Mouse (Mus musculus) cerebellum, adult 11-12 months (tissue): ENCODE measurements at regions not wholly inside any gene's neighbourhood (a gene's known extent, or its start where the extent isn't known, plus 50 kb on each side); places are given as distances from the start of the nearest gene placed in this dataset.
"Not testable (repeated sequence)": the region's sequence is repeated elsewhere in the genome, so short reads cannot be mapped to it uniquely, and the experiment has no call there.

Experiments used
- DNase-seq: peaks from one replicate; pipeline ENCODE4 v3.0.0; 2022

DNA sequence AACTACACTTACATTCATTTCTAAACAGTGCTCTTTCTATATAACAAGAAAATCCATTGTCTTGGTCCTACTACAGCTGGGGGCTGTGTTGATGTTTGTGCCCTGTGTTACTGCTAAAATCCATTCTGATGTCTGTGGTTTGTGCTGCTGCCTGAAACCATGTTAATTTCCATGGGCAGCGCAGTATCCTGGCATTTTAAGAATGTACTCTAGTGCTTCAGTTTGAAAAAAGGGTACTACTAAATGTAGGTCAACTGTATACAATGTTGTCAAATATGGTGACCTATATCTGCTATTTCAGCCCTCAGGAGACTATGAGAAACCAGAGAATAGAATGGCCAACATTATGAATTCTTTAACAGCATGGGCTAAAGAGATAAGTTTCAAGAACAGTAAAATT is 1052.2 kb downstream of the Hace1 start:
- no peak for DNase-seq

DNA sequence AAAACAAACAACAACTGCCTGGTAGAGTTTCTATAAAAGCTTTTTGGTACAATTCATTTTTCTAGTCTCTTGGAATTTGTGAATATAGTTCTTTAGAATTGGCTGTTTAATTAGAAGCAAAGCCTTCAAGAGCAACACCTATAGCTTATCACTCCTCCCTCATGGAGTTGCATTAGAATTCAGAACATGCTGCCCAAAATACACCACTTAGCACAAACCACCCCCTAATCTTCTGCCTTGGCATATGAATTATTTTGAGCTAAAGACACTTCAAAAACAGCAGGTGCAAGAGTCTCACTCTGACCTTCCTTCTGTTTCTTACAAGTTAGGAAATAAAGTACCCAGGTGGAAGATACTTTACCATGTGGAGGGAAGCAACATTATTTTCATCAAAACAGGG is 1085.4 kb downstream of the Hace1 start:
- DNase-seq, result no peak

DNA sequence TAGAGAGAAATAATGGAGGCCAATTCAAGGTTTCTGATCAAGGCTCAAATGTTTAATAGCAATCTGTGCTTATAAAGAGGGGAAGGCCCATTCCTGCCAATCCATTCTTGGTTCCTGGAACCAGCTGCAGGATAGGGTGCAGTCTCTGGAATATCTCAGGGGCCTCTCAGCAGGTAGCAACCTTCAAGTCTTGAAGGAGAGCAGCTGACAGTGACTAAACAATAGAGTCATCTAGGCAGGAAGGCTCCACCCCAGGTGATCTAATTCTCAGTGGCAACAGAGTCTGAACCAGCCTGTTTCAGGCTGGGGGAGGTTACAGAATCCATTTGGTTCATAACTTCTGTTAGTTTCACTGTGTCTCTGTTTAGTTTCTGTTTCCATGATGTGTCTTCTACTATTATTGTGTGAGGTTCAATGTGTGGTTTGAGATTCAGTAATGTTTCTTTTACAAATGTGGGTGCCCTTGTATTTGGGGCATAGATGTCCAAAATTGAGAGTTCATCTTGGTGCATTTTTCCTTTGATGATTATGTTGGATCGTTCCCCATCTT is 1112.3 kb downstream of the Hace1 start:
- DNase-seq, result not testable (repeated sequence)

DNA sequence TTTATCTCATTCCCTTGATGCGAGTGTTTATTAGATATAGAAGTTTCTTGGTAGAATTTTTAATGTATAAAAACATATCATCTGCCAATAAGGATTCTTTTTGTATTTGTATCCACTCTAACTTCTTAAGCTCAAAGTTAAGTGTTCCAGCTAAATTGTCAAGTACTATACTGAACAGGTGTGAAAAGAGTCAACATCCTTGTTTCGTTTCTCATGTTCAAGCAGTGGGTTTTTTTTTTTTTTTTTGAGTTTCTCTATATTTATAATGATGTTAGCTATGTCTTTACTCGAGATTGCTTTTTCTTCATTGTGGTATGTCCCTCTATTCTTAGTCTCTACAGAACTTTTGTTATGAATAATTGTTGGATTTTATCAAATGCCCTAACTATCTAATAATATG is 1115.0 kb downstream of the Hace1 start:
- DNase-seq, result no peak

DNA sequence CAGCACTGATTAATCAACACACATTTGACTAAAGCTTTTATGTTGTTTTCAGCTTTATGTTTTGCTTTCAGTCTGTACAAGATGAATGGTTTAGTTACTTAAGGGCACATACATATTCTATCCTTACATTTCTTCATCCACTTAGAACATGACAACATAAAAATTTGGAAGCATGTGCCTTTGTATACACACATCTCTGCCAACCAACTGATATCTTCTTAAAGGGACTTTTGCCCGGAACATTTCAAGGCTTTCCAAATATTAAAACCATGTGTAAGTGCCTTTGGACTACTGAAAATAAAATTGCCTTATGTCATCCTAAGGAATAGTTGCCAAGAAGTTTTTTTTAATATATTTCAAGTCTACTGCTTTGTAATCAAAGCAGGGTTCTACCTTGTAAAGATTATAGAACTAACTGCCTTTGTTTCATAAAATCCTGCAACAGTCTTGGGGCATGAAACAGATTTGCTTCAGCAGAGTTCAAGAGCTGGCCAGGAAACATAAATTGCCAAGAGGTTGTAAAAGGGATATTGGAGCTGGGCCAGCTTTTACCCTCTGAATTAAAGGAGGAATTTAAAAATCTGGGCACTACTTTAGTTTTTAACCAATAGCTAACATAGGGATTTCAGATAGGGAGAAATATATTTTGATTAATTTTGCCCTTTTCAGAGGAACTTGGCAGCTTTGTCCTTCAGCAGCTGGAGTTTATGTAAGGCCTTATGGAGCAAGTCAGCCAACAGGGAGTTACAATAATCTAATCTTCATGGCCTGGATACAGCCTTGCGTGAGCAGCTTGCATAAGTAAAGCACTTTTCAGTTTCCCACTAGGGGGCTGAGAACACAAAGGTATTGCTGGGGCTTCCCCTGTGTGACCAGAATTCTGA is 1120.0 kb downstream of the Hace1 start:
- peak; percentile 28 for DNase-seq

DNA sequence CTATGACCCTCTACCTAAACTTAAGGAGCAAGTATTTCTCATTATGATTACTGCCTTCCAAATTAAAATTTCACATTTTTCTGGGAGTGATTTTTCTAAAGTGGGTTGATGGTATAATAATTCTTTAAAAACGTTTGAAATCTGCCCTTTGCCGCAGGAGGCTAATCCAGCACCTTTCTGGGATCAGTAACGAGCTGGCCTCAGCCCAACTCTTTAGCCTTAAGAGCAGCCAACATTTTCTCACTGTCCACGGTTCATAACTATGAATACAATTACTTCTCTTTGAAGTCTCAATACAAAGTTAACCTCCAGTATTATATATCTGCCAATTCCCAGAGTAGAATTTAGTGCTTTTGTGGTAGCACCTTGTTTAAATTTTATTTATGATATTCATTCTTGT is 1123.6 kb downstream of the Hace1 start:
- no peak for DNase-seq

DNA sequence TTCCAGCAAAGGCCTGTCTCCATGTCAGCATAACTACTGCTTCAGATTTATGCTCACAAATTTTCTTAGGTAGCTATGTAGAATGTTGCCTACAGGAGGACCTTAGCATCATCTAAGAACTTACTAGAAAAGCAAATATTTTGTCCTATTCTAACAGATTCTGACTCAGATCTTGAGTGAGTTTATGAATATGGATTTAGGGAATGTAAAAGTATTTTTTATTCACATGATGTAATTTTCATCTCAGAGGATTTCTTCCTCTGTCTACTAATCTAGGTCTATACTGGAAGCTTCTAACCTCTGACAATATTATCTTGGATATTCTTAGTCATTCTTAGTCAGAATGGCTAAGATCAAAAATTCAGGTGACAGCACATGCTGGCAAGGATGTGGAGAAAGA is 1130.4 kb downstream of the Hace1 start:
- not testable (repeated sequence) for DNase-seq

DNA sequence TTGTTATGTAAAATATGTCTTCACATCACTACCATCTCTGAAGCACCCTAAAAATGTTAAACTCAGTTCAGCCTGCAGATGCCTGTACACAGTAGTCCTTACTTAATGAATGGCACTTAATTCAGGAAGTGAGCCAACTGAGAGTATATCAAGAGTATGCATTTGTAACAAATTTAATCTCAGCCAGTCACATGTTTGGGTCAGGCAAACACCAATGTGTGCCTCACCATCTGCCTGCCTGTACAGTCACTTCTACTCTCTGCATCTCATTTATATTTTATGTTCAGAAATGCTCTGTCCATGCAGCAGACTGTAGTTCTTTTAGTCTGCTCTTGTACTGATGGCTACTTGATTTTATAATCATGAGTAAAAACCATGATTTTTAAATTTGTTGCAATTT is 1135.1 kb downstream of the Hace1 start:
- DNase-seq, result no peak

DNA sequence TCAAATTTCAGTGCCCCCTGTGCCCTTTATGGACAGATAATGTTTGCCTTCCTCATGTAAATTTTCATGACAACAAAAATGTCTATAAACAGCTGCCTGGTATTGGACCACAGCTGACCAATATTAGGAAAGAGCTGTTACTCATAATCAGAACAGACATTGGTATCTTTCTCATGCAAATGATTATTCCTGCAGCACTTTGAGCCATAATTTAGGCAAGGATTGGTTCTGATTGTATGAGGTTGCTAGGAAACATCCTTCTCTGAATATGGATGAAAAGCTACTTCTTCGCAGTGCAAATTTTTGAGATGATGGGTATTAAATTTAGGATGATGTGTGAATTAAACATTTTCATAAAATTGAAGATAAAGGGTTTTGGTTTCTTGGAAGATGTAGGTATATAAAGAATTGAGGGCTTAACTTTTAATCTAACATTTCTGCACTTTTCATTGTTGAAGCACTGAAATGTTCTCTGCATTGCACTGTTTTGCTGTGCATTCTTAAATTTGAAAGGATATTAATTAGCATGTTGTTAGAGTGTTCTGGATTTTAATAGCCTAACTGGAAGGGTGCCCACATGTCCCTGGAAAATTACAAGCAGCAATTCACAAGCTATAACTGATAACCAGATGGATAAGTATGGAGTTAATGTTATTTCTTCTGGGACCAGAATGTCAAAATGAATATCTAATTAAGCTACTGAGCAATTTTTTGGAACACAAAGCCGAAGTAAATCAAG is 1140.9 kb downstream of the Hace1 start:
- DNase-seq, result no peak

DNA sequence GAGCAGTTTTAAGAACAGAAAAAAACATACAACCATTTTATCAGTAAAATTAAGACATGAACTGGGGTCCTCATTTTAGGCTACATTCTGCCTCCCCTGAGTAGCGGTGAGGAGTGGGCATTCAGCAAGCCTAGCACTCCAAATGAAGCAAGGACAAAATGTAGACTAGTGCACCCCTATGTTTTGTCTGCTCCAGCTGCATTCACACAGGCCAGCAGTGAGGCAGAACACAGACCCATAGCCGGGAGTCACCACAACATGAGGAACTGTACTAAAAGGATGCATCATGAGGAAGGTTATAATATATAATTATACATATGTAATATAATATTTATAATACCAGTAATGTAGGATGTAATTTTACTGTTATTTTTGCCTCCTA is 1141.5 kb downstream of the Hace1 start:
- DNase-seq, result no peak

DNA sequence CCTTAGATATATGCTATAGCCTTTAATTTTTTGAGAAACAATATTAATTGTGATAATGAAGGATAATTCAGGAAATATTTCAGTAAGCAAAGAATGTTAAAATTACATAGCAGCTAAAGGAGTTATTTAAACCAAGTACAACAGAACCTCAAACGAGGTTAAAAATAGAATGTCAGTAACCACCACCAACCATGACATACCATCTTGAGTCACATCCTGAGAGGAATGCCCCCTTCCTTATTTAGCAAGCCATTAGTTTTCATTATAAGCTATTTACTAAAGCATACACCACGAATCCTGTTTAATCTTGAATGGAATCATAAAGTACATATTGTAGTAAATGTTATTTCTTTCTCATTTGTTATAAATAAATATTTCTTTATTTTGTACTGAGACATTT is 1146.0 kb downstream of the Hace1 start:
- no peak for DNase-seq

DNA sequence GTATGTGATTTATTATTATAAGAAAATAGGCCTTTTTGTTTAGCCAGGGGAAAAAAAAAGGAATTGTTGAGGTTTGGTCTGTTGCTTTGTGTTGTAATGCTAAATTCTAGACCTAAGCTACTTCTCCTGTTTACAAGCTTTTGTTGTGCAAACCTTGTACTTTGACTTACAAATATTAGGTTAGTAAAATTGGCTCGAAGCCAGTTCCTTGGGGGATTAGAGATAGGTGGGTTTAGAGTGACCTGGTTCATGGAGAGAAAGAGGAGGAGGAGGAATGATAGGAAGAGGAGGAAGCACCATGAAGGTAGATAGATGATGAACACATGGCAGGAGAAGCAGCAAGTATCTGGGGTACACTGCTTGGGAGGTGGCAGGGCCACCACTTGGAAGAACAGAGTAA is 1153.0 kb downstream of the Hace1 start:
- no peak for DNase-seq

DNA sequence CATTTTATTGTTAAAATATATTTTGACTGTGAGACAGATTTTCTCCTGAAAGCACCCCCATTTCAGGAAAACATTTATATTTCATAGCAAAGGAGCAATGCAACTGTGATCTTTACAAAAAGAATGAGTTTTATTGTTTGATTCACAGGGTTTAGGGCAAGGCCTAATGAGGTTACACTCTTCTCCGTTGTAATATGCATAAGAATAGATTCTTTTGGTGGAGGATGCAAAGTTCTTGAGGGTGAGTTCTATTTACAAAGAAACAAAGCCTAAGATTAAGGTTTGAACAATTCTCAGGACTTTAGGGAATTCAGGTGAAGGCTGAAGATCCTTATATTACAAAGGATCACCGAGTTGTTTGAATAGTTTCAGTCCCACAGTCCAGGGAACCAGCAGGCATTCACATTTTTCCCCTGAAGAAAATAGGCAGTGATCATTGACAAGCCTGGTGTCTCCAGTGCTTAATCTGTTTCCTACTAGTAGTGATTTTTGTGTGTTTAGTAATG is 1156.2 kb downstream of the Hace1 start:
- DNase-seq, result no peak

DNA sequence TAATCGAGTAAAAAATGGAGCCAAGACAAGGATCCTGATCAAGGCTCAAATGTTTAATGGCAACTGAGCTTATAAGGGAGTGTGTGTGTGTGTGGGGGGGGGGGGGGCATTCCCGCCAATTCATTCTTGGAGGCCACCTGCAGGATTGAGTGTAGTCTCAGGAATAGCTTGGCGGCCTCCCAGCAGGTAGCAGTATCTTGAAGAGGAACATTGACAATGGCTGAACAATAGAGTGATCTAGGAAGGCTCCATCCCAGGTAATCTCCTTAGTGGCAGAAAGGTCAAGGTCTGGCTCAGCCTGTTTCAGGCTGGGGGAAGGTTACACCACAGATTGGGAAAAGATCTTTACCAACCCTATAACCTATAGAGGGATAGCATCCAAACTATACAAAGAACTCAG is 1163.5 kb downstream of the Hace1 start:
- DNase-seq, result no peak

DNA sequence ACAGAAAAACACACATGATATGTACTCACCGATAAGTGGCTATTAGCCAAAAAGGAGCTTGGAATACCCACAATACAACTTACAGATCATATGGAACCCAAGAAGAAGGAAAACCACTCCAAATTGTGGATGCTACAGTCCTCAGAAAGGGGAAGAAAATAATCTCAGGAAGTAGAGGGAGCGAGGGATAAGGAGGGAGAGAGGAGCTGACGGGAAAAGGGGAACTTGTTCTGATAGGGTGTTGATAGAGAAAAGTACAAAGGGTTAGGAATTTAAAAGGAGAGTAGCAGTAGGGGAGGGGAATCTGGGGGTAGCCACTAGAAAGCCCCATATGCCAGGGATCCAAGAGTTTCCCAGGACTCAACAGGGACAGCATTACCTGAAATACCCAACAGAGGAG is 1164.5 kb downstream of the Hace1 start:
- no peak for DNase-seq

DNA sequence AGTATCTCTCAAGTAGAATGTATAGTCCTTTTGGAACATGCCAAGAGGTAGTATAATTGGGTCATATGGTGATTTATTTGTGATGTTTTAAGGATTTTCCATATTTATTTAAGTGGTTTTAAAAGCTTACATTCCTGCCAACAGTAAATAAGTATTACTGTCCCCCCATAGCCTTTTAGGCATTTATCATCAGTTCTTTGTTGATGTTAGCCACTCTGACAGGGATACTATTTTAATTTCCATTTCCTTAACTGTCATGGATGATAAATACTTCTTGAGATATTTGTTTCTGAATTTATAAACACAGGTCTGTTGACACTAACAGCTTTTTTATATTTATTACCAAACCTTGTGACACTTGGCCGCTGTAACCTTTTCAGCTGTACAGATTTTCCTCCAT is 1183.3 kb downstream of the Hace1 start:
- no peak for DNase-seq

DNA sequence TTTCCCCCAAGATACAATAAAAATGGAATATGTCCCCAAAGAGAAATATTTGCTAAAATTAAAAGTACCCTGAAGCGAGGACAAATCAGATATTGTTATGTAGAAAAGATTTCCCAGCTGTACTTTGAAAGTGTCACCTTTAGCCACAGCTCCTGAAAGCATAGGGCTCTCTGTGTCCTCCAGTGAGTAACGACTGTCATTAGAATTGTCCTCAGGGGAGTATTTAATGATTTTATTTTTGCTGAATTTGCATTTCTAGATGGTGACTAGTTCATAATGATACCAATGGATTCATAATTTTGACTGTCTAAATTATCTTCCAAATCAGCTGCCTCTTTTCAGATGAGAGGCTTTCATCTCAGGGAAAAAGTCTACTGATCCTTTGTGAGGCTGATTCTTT is 1201.1 kb downstream of the Hace1 start:
- DNase-seq, result no peak

DNA sequence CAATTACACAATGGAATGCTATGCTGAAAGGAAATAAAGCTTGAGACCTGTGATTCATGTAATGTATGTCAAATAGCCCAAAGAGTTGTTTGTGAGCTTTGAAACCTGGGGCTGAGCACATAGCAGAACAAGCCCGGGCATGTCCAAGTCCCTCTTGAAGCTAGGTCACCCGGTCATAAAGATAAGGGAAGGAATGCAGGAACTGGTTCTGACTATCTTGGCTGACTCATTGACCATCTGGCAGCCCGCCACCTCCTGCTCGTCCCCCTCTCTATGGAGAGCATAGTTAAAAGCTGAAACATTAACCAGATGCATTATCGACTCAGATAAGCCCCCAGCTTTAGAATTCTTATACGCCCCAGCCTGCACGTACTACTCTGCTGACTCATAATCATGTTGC is 1208.1 kb downstream of the Hace1 start:
- DNase-seq, result not testable (repeated sequence)

DNA sequence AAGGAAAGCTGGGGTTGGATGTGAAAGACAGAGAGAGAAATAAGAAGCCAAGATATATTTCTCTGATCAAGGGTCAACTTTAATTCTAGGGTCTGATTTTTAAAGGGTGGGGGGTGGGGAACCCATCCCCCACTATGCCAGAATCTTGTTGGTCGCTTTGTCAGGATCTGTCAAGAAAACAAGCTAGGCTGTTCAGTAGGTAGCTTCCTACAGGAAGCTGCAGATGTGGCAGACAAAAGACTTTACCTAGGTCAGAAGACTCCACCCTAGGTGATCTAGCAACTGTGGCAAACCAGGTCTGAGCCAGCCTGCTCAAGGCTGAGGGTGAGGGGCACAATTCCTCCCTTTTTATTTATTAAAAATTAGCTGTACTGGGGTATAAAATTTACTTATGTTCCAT is 1236.6 kb downstream of the Hace1 start:
- DNase-seq, result no peak

DNA sequence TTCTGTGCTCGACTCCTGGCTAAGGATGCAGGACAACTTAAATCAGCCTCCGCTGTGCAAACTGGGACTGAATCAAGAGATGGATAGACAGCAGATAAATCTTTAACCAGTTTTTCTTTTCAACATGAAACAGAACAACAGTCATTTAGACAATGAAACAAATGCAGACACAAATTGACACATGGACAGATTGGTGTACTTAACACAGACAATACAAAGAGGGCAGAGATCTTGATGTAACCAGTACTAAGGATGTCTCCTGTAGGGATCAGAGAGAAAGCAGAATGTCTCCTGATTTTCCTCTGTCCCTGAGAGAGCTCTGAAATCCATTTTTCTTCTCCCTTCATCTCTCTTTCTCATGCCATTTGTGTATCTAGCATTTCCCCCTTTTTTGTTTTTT is 1241.5 kb downstream of the Hace1 start:
- no peak for DNase-seq

DNA sequence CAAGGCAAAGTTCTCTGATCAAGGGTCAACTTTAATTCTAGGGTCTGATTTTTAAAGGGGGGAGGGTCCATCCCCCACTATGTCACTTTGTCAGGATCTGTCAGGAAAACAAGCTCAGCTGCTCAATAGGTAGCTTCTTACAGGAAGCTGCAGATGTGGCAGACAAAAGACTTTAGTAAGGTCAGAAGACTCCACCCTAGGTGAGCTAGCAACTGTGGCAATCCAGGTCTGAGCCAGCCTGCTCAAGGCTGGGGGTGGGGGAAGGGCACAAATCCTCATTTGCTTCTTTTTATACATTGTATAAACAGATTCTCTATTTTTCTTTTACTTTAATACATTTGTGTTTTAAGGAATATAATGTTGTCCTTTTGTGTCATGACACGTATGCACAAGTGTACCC is 1242.3 kb downstream of the Hace1 start:
- no peak for DNase-seq

DNA sequence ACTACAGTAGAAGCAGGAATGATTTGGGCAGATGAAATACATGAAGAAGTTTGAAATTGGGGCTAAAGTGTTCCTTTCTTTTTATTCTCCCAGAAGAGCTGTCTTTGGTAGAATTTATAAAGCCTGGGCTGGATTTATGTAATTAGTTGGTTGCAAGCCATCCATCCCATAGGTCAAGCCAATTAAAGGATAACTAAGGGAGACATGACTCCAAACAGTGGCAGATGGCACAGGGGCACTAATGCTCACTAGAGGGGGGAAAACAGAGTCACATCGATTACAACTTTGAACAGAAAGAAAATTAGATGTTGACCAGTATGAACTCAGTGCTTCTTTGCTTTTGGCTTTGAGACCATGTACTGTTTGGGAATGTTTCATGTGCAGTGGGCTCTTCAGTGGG is 1246.2 kb downstream of the Hace1 start:
- DNase-seq, result no peak

DNA sequence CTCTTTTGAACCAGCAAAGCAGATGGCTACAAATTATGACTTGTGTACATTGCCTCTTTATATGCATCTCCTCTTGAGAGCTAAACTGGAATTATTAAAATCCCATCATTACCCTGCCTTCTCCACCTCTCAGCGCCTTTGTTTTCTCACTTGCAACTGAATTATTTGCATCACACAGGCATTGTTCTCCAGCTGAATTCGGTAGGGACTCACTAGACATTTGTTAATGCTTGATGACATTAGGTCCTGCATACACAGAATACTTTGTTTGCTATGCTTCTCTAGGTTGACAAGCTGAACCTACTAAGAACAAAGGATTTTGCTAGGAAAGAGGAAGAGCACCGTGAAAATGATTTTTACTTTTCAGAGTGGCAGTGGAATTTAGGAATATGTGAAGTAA is 1248.4 kb downstream of the Hace1 start:
- no peak for DNase-seq

DNA sequence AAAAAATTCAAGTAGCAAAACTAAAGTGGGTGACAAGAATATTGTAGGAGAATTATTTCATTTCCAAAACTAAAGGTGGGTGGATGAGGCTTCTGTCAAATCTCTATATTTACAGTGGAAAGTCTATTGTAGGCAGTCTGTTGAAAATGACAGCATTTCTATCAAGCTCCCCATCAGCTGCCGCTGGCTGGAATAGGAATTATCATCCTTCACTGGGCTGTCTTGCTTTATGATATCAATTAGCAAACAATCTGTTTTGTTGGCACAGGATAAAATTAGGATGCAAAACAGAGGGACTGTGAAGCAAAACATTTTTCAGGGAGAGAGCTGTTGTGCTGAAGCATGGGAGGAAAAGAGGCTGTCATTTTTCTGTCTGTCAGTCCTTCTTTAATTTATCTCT is 1249.0 kb downstream of the Hace1 start:
- no peak for DNase-seq
